Mouse (Mus musculus) large intestine, adult 2 months (tissue): ENCODE results near the gene Vgll2. TPM values are rescaled to one million over a fixed set of nuclear protein-coding genes. Genes with fewer than 3 reads are reported as not detected.

ENCODE experiments used
- DNase-seq: peaks from one replicate; pipeline ENCODE4 v3.0.0-alpha.2; 2012; ENCODE audit warnings: low read depth, low spot score
- WGBS: fragments of 180-500 bp; shearing (Covaris S2); methylation state at CpG from one replicate; pipeline ENCODE4 v1.1.7; 2018; 5-methylcytosine and 5-hydroxymethylcytosine counted together
- polyA plus RNA-seq: library from polyadenylated mRNA; depleted of rRNA; stranded (reverse); fragments of >200 nt; gene quantifications from 2 replicates; pipeline ENCODE4 v1.2.3, GENCODE M21; 2012; rRNA removed

The Vgll2 gene
- polyA plus RNA-seq, result not detected in 2 replicates

DNA sequence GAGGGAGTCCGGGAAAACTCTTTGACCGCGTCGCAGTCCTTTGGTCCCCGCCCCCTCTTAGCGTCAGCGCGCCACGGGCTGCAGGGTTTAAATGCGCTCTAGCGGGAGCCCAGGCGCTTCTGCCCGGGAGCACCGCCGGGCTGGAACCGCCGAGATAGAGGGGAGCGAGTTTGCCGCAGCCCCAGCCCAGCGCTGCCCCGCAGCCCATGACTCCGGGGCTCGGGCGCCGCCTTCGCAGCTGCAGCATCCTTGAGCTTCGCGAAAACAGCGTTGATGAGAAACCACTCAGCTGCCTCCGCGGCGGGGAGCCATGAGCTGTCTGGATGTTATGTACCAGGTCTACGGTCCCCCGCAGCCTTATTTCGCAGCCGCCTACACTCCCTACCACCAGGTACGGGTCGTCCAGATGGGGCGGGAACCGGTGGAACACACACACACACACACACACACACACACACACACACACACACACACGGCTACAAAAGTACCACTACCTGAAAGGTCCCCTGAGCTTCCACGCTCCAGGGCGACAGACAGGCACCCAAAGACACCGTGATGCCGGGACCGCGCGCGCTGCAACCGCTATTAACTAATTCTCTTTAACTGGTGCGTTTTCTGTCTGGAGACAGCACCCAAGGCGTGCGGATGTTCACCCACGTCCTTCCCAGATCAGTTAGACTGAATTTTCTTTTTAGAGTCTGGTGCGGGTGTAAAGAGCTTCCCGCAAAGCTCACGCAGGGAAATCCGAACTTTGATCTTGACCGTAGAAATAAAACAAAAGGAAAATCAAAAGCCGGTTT lies at the start of gene Vgll2:
Gene Vgll2 (plus strand): TSS at position 90 of the 800 bp plus-strand sequence.
- no peak for DNase-seq
- WGBS, result 1% methylated on average over 60 of the region's 60 CpGs

DNA sequence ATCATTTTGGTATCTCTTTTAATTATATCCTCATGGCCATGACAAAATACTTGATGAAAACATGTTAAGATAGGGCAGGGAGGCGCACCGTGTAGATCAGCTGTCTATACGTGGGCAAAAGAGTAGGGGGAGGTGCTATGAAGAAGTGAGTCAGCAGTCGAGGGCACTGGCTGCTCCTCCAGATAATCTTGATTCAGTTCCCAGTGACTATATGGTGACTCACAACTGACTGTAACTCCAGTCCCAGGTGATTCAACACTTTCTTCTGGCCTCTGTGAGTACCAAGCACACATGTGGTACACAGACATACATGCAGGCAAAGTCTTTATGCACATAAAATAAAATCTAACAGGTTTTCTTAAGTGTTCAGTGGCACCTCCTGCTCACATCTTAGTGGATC lies 47.2 kb upstream of the Vgll2 start:
- 69% methylated on average over 4 of the region's 4 CpGs for WGBS
- no peak for DNase-seq

DNA sequence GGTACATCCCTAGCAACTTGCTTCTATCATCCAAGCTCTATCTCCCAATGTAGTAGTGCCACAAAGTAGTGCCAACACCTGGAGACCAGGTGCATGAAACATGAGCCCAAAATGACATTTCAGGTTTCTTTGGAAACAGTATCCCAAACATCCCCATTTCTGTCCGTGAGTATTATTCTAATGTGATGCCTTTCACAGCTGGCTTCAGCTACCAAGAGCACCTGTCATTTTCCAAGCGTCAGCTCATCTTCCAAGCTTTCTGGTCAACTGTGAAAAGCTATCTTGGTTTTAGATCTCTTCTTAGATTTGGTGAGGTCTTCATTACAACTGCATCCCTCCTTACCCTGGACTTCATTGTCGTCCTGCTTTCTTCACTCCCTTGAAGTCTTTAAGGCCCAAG lies 46.7 kb upstream of the Vgll2 start:
- no peak for DNase-seq
- WGBS, result 82% methylated on average over 3 of the region's 3 CpGs

DNA sequence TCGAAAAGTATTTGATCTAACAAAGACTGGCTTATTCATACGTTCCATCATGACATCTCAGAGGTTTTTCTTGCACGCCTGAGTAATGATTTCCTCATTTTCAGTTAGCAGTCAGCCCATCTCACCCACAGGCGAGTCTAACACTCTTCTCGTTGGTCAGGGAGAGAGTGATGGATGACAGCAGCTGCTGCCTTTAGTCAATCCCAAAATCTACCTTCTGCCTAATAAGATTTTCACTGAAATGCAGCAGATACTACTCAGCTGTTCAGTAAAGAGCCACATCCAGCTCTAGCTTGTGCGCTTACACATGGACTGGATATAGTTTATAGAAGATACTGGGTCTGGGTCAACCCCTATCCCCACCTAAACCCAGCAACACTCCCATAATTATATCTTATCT lies 40.7 kb upstream of the Vgll2 start:
- WGBS, result 75% methylated on average over 6 of the region's 6 CpGs
- no peak for DNase-seq

DNA sequence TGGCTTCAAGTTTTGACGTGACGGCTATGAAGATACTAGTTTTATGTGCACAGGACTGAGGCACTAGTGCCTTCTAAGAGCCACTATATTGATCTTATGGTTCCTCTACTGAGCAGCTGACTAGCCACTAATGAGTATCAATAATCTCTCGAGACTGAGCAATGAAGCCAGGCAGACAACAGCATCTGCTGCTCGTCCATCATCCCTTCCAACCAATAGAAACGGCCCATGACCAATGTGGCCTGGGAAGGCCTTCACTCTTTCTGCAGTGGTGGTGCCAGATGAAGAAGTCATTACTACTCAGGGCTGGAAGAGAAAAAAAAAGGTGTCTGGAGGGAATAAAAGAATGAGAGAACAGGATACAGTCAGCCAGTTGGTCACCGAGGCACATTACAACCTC lies 39.9 kb upstream of the Vgll2 start:
- 81% methylated on average over 6 of the region's 6 CpGs for WGBS
- DNase-seq, result no peak

DNA sequence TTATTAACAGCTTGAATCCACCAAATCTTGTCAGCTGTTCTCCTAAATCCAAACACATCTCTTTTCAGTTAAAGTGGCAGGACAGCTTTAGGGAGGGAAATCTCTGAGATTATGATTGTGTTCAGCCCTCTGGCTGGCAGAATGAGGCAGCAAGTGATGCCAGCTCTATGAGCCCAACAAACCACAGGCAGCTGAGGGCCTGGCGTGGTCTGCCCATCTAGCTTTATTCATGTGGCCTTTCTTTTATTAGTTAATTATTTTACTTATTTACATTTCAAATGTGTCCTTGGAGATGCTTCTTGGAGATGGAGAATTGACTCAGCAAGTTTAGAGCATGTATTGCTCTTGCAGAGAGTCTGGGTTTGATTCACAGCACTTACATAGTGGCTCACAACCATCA lies 3.8 kb upstream of the Vgll2 start:
- 61% methylated on average over 1 of the region's 1 CpGs for WGBS
- no peak for DNase-seq

DNA sequence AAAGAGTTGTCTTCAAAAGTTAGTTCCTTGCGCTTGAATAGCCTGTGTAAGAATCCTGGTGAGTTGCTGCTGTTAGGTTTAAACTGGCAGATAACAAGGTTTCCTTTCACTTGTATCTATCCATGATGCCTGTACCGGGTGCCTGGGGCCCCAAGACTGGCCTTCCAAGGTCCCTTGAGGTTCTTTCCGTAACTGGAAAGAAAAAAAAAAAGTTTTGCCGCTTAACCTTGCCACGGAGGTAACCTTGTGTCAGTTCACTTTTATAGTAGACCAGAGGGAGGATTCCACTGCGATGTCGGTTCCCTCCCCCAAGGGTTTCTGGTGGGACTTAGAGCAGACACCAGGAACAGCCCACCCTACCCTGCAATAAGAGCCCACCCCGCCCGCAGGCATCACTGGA lies 1.1 kb upstream of the Vgll2 start:
- 5% methylated on average over 9 of the region's 9 CpGs for WGBS
- no peak for DNase-seq

DNA sequence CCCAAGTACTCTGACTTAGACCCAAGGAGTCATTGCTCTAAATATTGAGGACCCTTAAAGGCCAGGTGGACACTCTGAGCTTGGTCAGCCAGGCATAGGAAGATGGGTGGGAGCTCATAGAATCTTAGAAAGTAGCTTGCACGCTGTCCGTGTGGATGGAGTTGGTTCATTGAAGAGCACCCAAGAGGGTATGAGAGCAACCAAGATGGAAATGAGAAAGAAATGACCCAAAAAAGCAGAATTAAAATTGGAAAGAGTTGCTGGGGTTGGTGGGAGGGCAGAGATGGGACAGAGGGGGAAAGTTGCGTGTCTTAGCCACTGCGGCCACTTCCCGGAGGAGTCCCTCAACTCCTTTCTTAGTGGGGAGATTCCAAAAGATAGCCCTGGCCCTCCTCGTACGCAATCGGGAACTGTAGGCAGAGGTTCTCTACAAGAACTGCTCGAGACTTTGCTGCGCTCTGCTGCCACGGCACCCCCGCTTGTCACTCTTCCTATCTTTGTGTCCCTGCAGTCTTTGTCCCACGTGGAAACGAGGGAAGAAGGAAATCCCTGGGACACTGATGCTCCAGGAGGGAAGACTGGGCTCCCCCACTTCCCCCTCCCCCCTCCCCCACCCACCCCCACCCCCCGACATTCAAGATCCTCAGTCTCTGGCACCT lies 437 bp upstream of the Vgll2 start:
- no peak for DNase-seq
- 3% methylated on average over 15 of the region's 15 CpGs for WGBS

DNA sequence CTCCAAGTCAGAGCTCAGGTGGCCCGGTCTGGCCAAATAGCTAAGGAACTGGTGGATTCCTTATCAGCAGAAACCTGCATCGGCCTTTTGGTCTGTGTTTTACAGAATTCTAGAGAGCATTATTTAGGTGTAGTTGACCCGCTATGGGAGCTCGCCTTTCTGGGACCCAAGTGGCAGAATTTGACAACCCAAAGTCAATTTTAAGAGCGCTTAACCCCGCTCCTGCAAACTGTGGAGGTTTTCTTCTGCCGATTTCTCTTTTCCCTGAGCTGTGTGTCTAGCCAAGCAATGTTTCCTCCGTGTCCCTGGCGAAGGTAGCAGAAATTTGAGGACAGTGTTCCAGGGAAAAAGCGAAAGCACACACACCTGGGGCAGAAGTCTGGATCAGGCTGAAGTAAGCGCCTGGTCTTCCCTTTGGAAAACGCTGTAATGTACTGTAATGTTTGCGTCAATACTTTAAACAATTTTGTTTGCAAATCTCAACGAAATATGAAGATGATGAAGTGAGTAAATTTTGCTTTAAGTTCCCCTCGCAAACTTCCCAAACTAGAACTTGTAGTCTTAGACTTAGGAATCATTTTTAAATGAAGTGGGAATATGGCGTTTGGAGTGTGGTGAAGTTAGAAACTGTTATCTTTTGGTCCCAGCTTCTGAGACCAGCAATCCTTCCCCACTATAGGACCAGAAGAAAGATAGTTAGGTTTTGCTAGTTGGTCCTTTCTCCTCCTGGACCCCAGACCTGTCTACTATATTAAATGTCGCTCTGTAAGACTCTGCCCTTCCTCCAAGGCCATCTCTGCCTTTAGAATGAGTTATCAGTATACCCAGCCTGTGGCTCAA lies 1.1 kb downstream of the Vgll2 start:
- DNase-seq, result no peak
- 8% methylated on average over 17 of the region's 17 CpGs for WGBS

DNA sequence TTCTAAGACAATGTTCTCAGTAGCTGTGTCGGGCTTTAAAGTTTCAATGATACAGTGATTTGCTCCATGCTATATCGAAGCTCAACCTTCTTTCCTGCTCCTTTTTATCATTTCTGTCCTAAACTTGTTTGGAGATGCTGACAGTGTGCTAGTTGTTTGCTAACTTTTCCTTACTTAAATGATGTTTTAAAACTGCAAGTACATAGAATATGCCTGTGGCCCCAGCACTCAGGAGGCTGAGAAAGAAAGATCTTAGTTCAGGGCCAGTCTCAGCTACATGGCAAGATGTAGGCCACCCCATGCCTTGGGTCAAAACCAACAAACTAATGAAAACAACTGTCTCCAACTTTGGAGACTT lies 1.7 kb downstream of the Vgll2 start:
- DNase-seq, result no peak
- WGBS, result 17% methylated on average over 2 of the region's 2 CpGs

DNA sequence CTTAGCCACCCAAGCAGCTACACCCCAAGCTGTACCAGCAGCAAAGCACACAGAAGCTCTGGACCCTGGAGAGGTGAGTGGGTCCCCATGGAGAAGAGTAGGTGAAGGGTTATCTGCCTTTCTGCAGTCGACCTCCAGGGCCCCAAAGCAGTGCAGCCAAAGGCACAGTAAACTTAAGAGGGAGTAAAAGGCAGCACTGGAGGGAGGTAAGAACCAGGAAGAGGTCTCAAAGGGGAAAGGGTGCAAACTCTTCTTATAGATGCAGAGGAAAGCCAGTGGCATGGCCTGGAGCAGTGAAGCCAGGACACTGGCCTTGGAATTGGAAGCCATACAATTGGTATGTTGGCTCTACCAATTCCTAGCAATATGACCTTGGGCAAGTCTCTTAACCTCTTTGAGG lies 3.0 kb downstream of the Vgll2 start:
- no peak for DNase-seq

DNA sequence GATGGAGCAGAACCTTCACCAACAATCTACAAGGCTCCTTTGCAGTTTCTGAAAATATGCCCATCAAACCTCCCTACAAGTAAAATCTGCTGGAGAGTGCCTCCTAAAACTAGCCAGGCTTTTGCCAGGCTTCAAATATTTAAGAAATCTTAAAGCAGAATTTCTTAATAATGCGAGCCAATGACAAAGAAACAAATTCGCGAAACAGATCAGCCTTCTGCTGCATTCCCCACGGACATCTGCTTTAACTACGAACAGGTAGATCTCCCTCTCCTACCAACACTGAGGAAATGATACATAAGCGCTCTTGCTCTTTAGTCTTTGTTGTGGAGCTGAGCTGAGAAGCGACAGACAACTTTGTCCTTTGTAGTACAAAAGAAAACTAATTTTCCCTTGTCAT lies 3.5 kb downstream of the Vgll2 start:
- DNase-seq, result no peak
- WGBS, result 29% methylated on average over 7 of the region's 7 CpGs

More for the DNA sequence above, 3.0 kb downstream of the Vgll2 start:
- 3% methylated on average over 1 of the region's 1 CpGs for WGBS

DNA sequence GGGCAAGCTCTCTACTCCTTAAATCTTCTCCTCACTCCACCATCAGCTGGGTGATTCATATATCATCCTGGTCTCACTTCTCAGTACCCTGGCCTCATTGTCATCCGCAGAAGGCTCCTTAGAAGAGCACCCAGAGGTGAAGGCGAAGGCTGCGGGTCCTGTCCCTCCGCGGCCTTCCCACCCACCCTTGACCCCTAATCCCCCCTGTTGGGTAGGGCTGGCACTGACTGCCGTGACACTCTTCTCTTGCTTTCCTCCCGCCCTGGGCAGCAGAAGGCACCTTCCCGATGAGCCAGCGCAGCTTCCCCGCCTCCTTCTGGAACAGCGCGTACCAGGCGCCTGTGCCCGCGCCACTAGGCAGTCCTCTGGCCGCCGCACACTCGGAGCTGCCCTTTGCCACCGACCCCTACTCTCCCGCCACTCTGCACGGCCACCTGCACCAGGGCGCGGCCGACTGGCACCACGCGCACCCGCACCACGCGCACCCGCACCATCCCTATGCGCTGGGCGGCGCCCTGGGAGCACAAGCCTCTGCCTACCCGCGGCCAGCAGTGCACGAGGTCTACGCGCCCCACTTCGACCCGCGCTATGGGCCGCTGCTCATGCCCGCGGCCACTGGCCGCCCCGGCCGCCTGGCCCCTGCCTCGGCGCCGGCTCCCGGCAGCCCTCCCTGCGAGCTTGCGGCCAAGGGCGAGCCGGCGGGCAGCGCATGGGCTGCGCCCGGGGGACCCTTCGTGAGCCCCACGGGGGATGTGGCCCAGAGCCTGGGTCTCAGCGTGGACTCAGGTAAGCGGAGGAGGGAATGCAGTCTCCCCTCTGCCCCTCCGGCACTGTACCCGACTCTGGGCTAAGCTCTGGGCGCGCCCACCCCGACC lies 5.1 kb downstream of the Vgll2 start:
- WGBS, result 4% methylated on average over 68 of the region's 68 CpGs
- DNase-seq, result no peak

DNA sequence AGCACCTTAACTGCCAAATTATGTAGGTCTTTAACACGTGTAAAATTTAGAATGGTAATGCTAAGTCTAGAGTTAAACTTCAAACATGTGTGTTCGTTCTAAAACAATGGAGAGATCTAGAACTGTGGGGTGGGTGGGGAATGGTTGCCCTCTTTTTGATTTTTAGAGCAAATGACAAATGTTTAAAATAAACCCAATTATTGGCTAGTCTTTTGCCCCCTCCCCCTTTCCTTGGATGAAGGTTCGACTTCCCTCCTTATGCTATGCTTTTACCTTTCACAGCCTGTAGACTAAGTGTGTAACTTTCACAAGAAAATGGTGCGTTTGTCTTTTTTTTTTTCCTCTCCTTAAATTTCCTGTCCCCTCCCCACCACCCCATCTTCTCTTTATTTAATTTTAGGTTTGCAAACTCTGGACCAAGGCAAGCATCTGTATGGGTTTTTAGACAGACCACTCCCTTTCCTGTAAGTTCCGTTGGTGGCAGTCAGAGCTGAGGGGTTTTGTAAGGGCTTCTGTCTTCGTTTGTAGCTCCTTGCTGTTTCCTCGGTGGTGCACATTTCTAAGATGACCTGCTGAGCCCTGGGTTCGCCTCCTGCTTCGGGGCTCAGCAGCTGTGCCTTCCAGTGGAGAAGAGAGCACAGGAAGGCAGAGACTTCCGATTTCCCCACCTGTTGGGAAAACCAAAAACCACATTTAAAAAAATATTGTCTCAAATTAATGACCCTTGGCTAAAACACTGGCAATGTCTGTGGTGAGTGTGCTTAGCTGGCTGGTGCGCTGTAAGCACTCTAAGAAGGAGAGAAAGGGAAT lies 6.5 kb downstream of the Vgll2 start:
- DNase-seq, result no peak
- 4% methylated on average over 11 of the region's 11 CpGs for WGBS

DNA sequence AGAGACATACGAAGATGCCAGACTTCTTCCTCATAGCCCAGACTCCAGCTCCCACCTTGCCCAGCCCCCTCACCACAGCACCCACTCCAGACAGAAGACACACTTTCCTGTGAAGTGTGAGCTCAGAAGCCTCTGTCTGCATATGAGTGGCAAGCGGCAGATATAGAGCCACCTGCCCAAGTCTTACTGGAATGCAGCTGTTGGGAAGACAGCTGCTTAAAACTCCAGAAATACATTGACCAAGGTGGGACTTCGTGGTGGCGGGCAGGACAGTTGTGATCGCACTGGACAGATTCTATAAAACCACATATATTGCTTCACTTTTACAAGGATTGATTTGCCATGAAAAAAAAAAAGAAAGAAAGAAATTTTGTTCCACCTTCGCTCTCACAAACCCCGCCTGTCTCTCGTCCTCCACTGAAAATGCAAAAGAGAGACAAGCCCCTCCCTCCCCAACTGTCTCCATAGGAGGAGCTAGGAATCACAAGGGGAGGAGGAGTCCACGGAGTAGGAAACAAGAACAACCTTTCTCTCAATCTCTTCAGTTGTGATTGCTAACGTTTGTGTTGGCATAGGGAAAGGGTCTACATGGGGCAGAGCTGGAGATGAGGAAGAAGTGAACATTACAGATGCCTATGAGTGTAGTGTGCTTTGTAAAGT lies 7.2 kb downstream of the Vgll2 start:
- 1% methylated on average over 10 of the region's 10 CpGs for WGBS
- DNase-seq, result no peak

DNA sequence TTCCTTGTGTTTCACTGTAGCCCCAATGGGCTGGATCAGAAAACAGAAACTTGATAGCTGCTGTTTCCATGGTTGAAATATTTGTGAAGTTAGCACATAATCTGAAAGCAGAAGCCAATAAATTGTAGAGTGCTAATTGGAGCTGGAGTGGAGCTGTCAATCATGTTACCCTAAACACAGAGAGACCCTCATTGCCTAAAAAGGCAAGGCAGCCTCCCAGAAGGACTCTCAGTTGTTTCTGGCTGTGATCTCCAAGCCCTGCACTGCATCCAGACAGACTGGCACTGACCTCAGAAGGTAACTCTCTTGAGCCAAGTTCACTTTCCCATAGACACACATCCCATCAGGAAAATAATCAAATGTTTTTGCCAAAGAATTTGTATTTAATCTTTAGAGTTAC lies 11.4 kb downstream of the Vgll2 start:
- DNase-seq, result no peak

DNA sequence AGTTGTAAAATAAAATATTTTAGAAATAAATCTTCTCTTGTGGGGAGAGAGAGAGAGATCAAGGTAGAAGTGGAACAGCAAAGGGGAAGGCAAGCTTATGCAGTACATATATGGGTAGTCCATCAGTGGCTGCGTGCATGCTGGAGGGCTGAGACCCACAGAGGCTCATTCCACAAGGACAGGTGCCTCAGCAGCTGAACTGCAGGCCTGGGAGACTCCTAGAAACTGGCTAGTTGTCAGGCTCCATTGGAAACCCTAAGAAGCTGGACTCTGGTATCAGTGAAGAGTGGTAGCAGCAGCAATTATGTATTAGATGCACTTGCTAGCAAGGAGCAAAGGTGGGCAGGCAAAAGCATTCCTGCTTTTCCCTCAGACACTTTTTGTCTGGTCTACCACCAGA lies 17.1 kb downstream of the Vgll2 start:
- DNase-seq, result no peak
- WGBS, result 81% methylated on average over 1 of the region's 1 CpGs

DNA sequence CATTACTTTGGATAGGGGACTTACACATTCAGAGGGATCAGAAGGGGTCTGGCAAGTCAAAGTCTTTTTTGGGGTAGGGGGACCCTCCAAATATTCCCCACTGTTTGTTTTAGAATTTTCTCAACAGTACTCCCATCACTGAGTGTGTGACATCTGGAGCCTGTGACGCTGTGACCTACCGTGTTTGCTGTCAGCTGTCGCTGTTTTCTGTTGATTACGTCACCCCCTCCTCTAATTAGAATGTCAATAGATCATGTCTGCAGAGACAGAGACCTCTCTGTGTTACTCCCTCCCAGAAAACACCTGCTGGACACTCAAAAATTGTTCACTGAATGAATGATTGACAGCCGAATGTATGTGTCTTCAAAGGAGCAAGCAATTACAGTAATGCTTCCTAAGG lies 20.8 kb downstream of the Vgll2 start:
- no peak for DNase-seq
- WGBS, result 73% methylated on average over 5 of the region's 5 CpGs
